Mouse (Mus musculus): ENCODE results near the gene Pdzd3. TPM values are rescaled to one million over a fixed set of nuclear protein-coding genes. Genes with fewer than 3 reads are reported as not detected.
A peak's percentile ranks its signal among the peaks of the same experiment; 100 is the strongest.

Gene Pdzd3
- polyA plus RNA-seq, 1 experiment from 2014 or later = 0.61 TPM

GRCm38 (mm10) chr9:44233021-44233801, 18.1 kb downstream of the Pdzd3 start:
- H3K9me3 ChIP-seq = no peaks in the 10 kb centered on the region
- WGBS = under 1% methylated on average over 39 of the region's 40 CpGs
- no peaks in the 10 kb centered on the region for H3K36me3 ChIP-seq
- peak overlapping the region; percentile 59 for H3K4me3 ChIP-seq
- peak overlapping the region; percentile 54 for H3K4me2 ChIP-seq (replicated peaks)
- peak; percentile 84 for ATAC-seq (replicated peaks)
- peaks cover 30% of the 10 kb centered on the region for H3K4me1 ChIP-seq
- H3K27ac ChIP-seq (replicated peaks) = peak overlapping the region; percentile 93
- H3K27me3 ChIP-seq = no peaks in the 10 kb centered on the region
- H3K9ac ChIP-seq (replicated peaks) = peak overlapping the region; percentile 82

GRCm38 (mm10) chr9:44231609-44232008, 19.7 kb downstream of the Pdzd3 start:
- H3K9me3 ChIP-seq = no peaks in the 10 kb centered on the region
- no peak for ATAC-seq (replicated peaks)
- peaks cover 35% of the 10 kb centered on the region for H3K4me1 ChIP-seq
- H3K4me3 ChIP-seq = no peak overlapping the region
- no peaks in the 10 kb centered on the region for H3K27me3 ChIP-seq
- H3K4me2 ChIP-seq (replicated peaks) = 0 out of 2 replicates have a peak overlapping the region, but pooled peaks have one; percentile 54
- H3K27ac ChIP-seq (replicated peaks) = no peak overlapping the region
- no peak overlapping the region for H3K9ac ChIP-seq (replicated peaks)
- H3K36me3 ChIP-seq = no peaks in the 10 kb centered on the region

- Histone ChIP-seq H3K4me2 (replicated peaks) (no peak overlapping the region), H3K4me3 (no peak overlapping the region), H3K27ac (replicated peaks) (no peak overlapping the region), H3K4me1 (peaks cover 11% of the 10 kb centered on the region), H3K27me3 (no peaks in the 10 kb centered on the region), H3K9ac (replicated peaks) (no peak overlapping the region), H3K36me3 (no peaks in the 10 kb centered on the region), H3K9me3 (no peaks in the 10 kb centered on the region)
- no peak for ATAC-seq (replicated peaks)
- WGBS = 46% methylated on average over 6 of the region's 6 CpGs
Observed at GRCm38 (mm10) chr9:44225993-44226392, 25.3 kb downstream of the Pdzd3 start.

- Histone ChIP-seq H3K4me3 (no peak overlapping the region), H3K4me2 (replicated peaks) (no peak overlapping the region), H3K27me3 (no peaks in the 10 kb centered on the region), H3K27ac (replicated peaks) (no peak overlapping the region), H3K9me3 (no peaks in the 10 kb centered on the region), H3K4me1 (no peaks in the 10 kb centered on the region), H3K36me3 (peaks cover 2% of the 10 kb centered on the region; the same call in 1 of the 2 replicates), H3K9ac (replicated peaks) (no peak overlapping the region)
- 96% methylated on average over 14 of the region's 14 CpGs for WGBS
- ATAC-seq (replicated peaks) = no peak
Observed at GRCm38 (mm10) chr9:44213538-44213937, 37.7 kb downstream of the Pdzd3 start.

GRCm38 (mm10) chr9:44212406-44212805, 38.9 kb downstream of the Pdzd3 start:
- H3K4me1 ChIP-seq = no peaks in the 10 kb centered on the region

GRCm38 (mm10) chr9:44209416-44209815, 41.9 kb downstream of the Pdzd3 start:
- ATAC-seq (replicated peaks) = no peak
- H3K27ac ChIP-seq (replicated peaks) = no peak overlapping the region
- H3K4me1 ChIP-seq = no peaks in the 10 kb centered on the region
- H3K4me2 ChIP-seq (replicated peaks) = no peak overlapping the region
- no peak overlapping the region for H3K9ac ChIP-seq (replicated peaks)
- 99% methylated on average over 4 of the region's 4 CpGs for WGBS
- H3K36me3 ChIP-seq = peaks cover 2% of the 10 kb centered on the region; the same call in 1 of the 2 replicates
- no peaks in the 10 kb centered on the region for H3K9me3 ChIP-seq
- no peaks in the 10 kb centered on the region for H3K27me3 ChIP-seq
- no peak overlapping the region for H3K4me3 ChIP-seq

More at GRCm38 (mm10) chr9:44212406-44212805, 38.9 kb downstream of the Pdzd3 start:
- Histone ChIP-seq H3K4me3 (no peak overlapping the region), H3K9me3 (no peaks in the 10 kb centered on the region), H3K36me3 (peaks cover 2% of the 10 kb centered on the region; the same call in 1 of the 2 replicates), H3K27ac (replicated peaks) (no peak overlapping the region), H3K9ac (replicated peaks) (no peak overlapping the region), H3K27me3 (no peaks in the 10 kb centered on the region), H3K4me2 (replicated peaks) (no peak overlapping the region)
- no peak for ATAC-seq (replicated peaks)
- WGBS = 96% methylated on average over 4 of the region's 4 CpGs

- Histone ChIP-seq H3K4me1 (no peaks in the 10 kb centered on the region), H3K27ac (replicated peaks) (no peak overlapping the region)
Observed at GRCm38 (mm10) chr9:44207840-44208239, 43.4 kb downstream of the Pdzd3 start.

GRCm38 (mm10) chr9:44200458-44200857, 50.8 kb downstream of the Pdzd3 start:
- Histone ChIP-seq H3K4me3 (no peak overlapping the region), H3K27me3 (no peaks in the 10 kb centered on the region), H3K36me3 (peaks cover 17% of the 10 kb centered on the region), H3K9me3 (no peaks in the 10 kb centered on the region), H3K27ac (replicated peaks) (no peak overlapping the region), H3K4me1 (no peaks in the 10 kb centered on the region), H3K9ac (replicated peaks) (no peak overlapping the region), H3K4me2 (replicated peaks) (no peak overlapping the region)
- no peak for ATAC-seq (replicated peaks)
- 87% methylated on average over 3 of the region's 3 CpGs for WGBS

More at GRCm38 (mm10) chr9:44207840-44208239, 43.4 kb downstream of the Pdzd3 start:
- no peak for ATAC-seq (replicated peaks)
- no peak overlapping the region for H3K4me3 ChIP-seq
- H3K36me3 ChIP-seq = peaks cover 2% of the 10 kb centered on the region; the same call in 1 of the 2 replicates
- H3K27me3 ChIP-seq = no peaks in the 10 kb centered on the region
- no peak overlapping the region for H3K9ac ChIP-seq (replicated peaks)
- no peaks in the 10 kb centered on the region for H3K9me3 ChIP-seq
- H3K4me2 ChIP-seq (replicated peaks) = no peak overlapping the region
- 96% methylated on average over 2 of the region's 2 CpGs for WGBS

GRCm38 (mm10) chr9:44199580-44199979, 51.7 kb downstream of the Pdzd3 start:
- no peaks in the 10 kb centered on the region for H3K27me3 ChIP-seq
- H3K4me1 ChIP-seq = no peaks in the 10 kb centered on the region
- no peak overlapping the region for H3K4me3 ChIP-seq
- no peak overlapping the region for H3K9ac ChIP-seq (replicated peaks)
- H3K4me2 ChIP-seq (replicated peaks) = no peak overlapping the region
- ATAC-seq (replicated peaks) = no peak
- peaks cover 17% of the 10 kb centered on the region for H3K36me3 ChIP-seq
- H3K27ac ChIP-seq (replicated peaks) = no peak overlapping the region
- no peaks in the 10 kb centered on the region for H3K9me3 ChIP-seq

GRCm38 (mm10) chr9:44199166-44199565, 52.1 kb downstream of the Pdzd3 start:
- ATAC-seq (replicated peaks) = no peak
- H3K27me3 ChIP-seq = no peaks in the 10 kb centered on the region
- no peak overlapping the region for H3K9ac ChIP-seq (replicated peaks)
- no peak overlapping the region for H3K4me2 ChIP-seq (replicated peaks)
- H3K4me3 ChIP-seq = no peak overlapping the region
- H3K27ac ChIP-seq (replicated peaks) = no peak overlapping the region
- 85% methylated on average over 3 of the region's 3 CpGs for WGBS
- no peaks in the 10 kb centered on the region for H3K9me3 ChIP-seq
- peaks cover 17% of the 10 kb centered on the region for H3K36me3 ChIP-seq
- no peaks in the 10 kb centered on the region for H3K4me1 ChIP-seq

Measured in forebrain, embryonic 15.5 days (tissue).